Mouse (Mus musculus): ENCODE results near the gene Uba6.

Gene Uba6

GRCm38 (mm10) chr5:86172449-86173161 is at the start of gene Uba6:
Gene Uba6 (minus strand): TSS chr5:86172803.
- DNase-seq: peak; percentile 98 to 100

GRCm38 (mm10) chr5:86197801-86198200 is 25.2 kb upstream of the Uba6 start, which contains the start of gene Gnrhr:
Gene Gnrhr (minus strand): TSS chr5:86197901.
- DNase-seq: no peak

GRCm38 (mm10) chr5:86191356-86191755 is 18.8 kb upstream of the Uba6 start:
- DNase-seq: no peak

GRCm38 (mm10) chr5:86190770-86191169 is 18.2 kb upstream of the Uba6 start:
- DNase-seq: peak; percentile 14 to 18

DNA sequence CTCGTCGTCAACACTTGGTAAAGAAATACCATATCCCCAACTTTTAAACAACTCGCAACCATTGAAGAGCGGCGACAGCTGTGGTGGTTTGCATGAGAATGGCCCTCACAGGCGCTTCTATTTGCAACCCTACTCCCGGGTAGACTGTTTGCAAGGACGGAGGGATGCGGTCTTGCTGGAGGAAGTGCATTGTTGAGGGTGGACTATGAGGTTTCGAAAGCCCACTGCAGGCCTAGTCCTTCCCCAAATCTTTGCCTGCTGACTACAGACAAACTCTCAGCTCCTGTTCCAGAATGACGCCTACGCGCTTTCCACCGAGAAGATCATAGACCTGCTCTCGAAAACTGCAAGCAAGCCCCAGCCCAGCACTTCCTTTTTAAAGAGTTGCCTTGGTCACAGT is 17.7 kb upstream of the Uba6 start:
- no peak for DNase-seq

GRCm38 (mm10) chr5:86187441-86187840 is 14.8 kb upstream of the Uba6 start:
- no peak for DNase-seq

- DNase-seq: no peak
Observed at GRCm38 (mm10) chr5:86173778-86174177, 1.2 kb upstream of the Uba6 start.

DNA sequence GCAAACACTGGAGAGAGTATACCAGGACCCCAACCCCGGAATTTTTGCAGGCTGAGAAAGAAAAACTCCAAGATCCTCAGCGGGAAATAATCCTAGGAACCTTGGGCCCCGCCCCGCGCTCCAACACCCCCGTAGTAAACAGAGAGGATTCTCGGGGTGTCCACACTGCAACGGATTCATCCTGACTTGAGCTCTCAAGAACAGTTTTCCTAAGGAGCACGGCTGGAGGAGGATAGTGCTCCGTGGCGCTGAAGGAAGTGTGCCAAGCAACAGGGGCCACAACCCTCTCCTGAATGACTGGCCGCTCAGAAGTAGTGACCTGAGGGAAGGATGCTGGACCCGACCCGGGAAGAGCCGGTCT is 535 bp downstream of the Uba6 start:
- DNase-seq: no peak

DNA sequence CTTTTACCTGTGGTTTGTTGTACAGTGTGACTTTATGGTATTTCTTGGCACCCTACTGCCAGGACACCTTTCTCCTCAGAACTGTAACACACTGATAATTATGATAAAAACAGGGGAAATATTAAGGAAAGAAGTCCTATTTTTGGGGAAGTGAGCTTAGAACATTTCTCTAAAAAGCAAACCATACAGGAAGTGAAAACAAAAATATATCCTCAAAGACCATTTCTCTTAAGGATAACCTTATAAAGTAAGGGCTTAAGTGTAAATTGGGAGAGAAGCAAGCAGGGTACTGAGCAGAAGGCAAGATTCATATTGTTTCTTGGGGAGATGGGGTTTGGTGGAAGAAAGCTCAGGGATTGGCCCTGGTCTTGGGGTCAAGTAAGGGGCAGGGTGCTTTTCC is 42.8 kb downstream of the Uba6 start:
- no peak for DNase-seq

DNA sequence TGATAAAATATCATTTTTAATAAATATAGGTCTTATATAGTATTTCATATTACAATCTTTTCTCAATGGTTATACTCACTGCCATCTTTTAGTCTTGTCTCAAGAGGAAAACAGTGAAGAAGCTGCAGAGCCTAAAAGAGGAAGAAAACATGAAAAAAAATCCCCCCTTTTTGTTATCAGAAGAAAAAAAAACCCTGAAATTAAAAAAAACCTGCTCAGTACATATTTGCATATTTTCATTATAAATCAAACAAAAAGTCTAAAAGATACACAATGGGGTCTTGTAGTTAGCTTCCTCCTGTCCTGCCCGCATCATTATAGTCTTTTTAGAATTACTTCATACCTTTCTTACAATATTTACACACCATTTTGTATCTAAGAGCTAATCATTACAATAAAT is 43.9 kb downstream of the Uba6 start:
- no peak for DNase-seq

DNA sequence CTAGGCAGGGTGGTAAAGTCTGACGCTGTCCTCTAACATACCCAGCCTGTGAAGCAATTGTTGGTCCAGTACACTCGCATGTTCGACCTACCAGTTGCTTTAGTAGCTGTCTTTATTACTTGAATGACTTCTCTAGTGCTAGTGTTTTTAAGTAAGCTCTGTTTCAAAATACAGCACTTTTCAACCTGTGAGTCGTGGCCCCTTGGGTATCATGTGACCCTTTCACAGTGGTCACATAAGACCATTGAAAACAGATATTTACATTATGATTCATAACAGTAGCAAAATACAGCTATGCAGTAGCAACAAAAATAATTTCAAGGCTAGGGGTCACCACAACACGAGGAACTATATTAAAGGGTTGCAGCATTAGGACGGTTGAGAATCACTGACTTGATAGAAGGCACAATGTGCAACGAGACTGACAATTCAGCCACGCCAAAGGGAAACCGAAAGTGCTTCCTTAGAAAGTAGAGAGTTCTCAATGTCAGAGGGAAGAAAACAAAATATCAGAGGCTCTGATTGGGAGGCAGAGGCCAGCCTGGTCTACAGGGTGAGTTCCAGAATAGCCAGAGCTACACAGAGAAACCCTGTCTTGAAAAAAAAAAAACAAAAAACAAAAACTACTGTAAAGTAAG is 54.0 kb downstream of the Uba6 start:
- no peak for DNase-seq

DNA sequence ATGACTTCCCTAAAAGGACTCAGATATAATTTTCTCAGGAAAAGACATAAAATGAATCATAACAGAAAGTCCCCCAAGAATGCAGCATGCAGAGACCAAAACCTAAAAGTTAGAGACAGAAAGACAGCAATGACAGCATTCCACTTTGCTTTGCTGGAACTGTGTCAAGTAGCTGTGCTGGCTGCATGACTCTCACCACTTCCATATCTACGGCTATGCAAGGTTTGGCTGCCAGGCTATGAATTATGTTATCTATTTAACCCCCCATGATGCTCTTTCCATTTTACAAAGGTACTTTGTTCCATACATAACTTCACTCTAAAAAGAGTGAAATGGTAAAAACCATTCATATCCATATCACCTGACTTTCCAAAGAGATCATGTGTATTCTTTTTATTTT is 58.6 kb downstream of the Uba6 start:
- DNase-seq: no peak

DNA sequence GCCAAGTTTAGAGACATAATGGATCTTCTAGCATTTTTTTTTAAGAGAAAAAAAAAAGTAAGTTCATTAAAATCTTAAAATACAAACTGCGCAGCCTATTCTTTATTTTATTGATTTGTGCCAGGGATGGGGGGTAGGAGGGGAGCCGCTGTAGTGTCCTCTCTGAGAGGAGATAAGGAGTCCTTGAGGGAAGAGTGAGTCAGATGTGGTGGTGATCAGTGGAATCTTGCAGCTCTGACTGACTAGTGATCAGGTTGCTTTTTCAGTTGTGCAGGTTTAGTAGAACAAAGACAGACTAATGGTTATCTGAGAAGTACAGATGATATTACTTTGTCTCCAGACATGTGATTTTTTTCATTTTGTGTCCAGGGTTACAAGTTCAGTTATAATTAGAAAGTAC is 59.6 kb downstream of the Uba6 start:
- no peak for DNase-seq

DNA sequence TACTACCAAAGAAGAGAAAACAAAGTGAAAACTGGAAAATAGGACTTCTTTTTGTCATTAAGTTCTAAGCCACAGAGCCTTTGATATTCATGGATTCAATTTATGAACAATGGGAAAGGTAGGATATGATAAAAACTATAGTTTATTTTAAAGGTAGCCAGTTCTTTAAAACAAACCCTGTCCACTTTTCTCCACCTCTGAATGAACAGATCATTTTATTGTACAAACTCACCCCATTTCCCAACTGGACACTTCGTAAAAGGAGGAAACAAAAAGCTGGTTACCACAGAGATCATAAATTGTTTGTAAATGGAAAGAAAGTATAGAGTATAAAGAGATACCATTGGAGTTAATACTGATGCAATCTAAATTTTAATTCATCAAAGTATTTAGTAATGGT is 61.5 kb downstream of the Uba6 start:
- DNase-seq: no peak

GRCm38 (mm10) chr5:86106610-86107009 is 66.0 kb downstream of the Uba6 start:
- DNase-seq: no peak

DNA sequence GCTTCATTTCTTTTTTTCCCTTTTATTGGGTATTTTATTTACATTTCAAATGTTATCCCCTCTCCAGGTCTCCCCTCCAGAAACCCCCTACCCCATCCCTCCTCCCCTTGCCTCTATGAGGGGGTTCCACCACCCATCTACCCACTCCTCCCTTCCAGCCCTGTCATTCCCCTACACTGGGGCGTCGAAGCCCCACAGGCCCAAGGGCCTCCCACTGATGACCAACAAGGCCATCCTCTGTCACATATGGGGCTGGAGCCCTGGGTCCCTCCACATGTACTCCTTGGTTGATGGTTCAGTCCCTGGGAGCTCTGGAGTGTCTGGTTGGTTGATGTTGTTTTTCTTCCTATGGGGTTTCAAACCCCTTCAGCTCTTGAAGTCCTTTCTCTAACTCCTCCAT is 70.4 kb downstream of the Uba6 start:
- no peak for DNase-seq

DNA sequence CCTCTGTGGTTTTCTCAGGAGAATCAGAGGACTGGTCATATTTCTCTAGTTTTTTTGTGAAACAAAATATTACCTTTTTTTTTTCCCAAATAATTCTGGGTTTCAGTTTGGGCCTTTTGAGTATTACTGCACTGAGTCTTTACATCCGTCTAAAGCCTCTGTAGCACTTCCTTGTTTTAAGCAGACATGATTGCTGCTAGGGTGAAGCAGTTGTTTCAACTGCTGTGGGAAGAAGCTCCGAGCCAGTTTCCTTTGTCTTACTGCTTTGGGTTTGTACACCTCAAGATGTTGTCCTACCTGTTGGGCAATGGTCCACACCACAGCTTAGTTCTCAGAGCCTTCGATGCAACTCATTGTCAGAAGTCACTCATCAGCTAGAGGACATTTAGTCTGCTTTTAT is 72.0 kb downstream of the Uba6 start:
- DNase-seq: no peak

DNA sequence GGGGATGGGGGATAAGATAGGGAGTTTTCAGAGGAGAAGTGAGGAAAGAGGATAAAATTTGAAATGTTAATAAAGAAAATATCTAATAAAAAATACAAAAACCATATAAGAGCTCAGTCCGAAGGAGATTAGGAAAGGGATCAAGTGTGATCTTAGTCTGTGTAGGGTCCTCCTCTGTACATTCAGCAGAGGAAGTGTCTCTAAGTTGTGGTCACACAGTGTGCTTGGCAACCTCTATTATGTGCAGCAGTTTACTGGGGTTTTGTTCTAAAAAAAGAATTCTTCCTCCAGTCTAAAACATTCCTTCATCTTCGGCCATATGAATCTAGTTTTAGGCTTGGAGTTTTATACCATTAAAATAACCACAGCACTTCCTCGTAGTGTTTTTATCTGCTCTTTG is 73.6 kb downstream of the Uba6 start:
- DNase-seq: no peak

- no peak for DNase-seq
Observed at GRCm38 (mm10) chr5:86094754-86095153, 77.8 kb downstream of the Uba6 start.

- DNase-seq: no peak
Observed at GRCm38 (mm10) chr5:86086751-86087150, 85.9 kb downstream of the Uba6 start.

DNA sequence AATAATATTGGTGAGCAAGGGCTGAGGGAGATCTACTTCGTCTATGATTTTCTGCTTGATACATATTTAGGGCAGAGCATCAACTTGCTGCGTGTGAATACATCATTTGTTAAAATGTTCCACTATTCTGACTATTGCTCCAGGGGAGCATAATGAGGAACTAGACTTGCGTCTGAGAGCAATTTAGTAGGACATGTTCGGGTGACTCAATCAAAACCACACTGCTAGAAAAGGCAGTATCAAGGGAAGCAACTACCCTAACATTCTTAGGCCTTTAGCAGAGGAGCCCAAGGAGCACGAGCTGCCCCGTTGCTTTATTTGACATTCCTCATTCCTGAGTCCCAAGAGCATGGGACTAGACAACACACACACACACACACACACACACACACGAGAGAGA is 87.6 kb downstream of the Uba6 start:
- no peak for DNase-seq

- no peak for DNase-seq
Observed at GRCm38 (mm10) chr5:86083987-86084386, 88.6 kb downstream of the Uba6 start.

- DNase-seq: no peak
Observed at GRCm38 (mm10) chr5:86078720-86079334, 93.8 kb downstream of the Uba6 start.

- DNase-seq: no peak
Observed at GRCm38 (mm10) chr5:86072756-86073386, 99.7 kb downstream of the Uba6 start.

All from cerebellum, postnatal 36 days (tissue).